Comparison of ENCODE assay signal across 9 mouse cellular contexts in genomic region chr14:8003093-8003670, GRCm38 (mm10). TPM values are rescaled to one million over a fixed set of nuclear protein-coding genes. Genes with fewer than 3 reads are reported as not detected.
DNase-seq lines count a peak whose midpoint lies in the region; ATAC-seq and TF ChIP-seq lines count a peak whose summit lies in the region.
"Had no signal": no experiment of that assay in that cellular context is flagged by ENCODE, and none has a peak within 500 bp of the region (broad histone marks: within the 10 kb centered on the region; RNA-seq: fewer than 3 reads in every experiment).

No protein-coding gene starts in this region.

- peak overlapping the region; percentile 70 for H3K9ac ChIP-seq in forebrain, embryonic 12.5 days
- peak overlapping the region; percentile 78 for H3K9ac ChIP-seq in heart, embryonic 16.5 days (ENCODE audit: low read length)
- H3K9ac ChIP-seq in stomach, postnatal 0 days (ENCODE audit: low read length): peak overlapping the region; percentile 63

- WGBS in forebrain, embryonic 12.5 days: under 1% methylated on average over 23 of the region's 23 CpGs
- under 1% methylated on average over 23 of the region's 23 CpGs for WGBS in heart, embryonic 16.5 days
- WGBS in stomach, postnatal 0 days: under 1% methylated on average over 23 of the region's 23 CpGs

- no peak for TF ChIP-seq EP300 in stomach, postnatal 0 days (optimal IDR thresholded peaks at IDR 0.05)

- intact Hi-C loops in left cerebral cortex, postnatal 10 days (cut with DNase I): loop anchor here (2.0 kb wide), 1 partner anchor 38 kb away; no protein-coding TSS in a partner anchor

- peak; percentile 61 for DNase-seq in embryo, embryonic 11 days
- no peak for DNase-seq in embryo, embryonic 10 days (ENCODE audit: low spot score)
- DNase-seq in adrenal gland, postnatal 25 days: peak; percentile 65
- peak; percentile 52 to 78 for DNase-seq in left cerebral cortex, postnatal 10 days (ENCODE audit: extremely low spot score in 1 of 2, low spot score in 2 of 2)
- DNase-seq in stomach, postnatal 0 days (ENCODE audit: low spot score): peak; percentile 41

- H3K27me3 ChIP-seq in forebrain, embryonic 12.5 days: peaks cover 39% of the 10 kb centered on the region
- peaks cover 12% of the 10 kb centered on the region; the same call in 1 of the 2 replicates for H3K27me3 ChIP-seq in heart, embryonic 16.5 days (ENCODE audit: control insufficient read depth, insufficient read depth, low read length)
- peaks cover 56% of the 10 kb centered on the region for H3K27me3 ChIP-seq in megakaryocyte, embryonic 14.5 days (replicated peaks)
- no peaks in the 10 kb centered on the region for H3K27me3 ChIP-seq in stomach, postnatal 0 days (ENCODE audit: control insufficient read depth, insufficient read depth, low read length)

- H3K4me1 ChIP-seq in forebrain, embryonic 12.5 days: peaks cover 15% of the 10 kb centered on the region
- peaks cover 15% of the 10 kb centered on the region for H3K4me1 ChIP-seq in heart, embryonic 16.5 days (ENCODE audit: control insufficient read depth, insufficient read depth, low read length)
- H3K4me1 ChIP-seq in megakaryocyte, embryonic 14.5 days: peaks cover 36% of the 10 kb centered on the region
- no peaks in the 10 kb centered on the region for H3K4me1 ChIP-seq in stomach, postnatal 0 days (replicated peaks; ENCODE audit: control insufficient read depth, insufficient read depth)

- no peaks in the 10 kb centered on the region for H3K9me3 ChIP-seq in forebrain, embryonic 12.5 days
- H3K9me3 ChIP-seq in heart, embryonic 16.5 days (replicated peaks; ENCODE audit: control insufficient read depth, low read length): no peaks in the 10 kb centered on the region
- H3K9me3 ChIP-seq in megakaryocyte, embryonic 14.5 days: no peaks in the 10 kb centered on the region
- H3K9me3 ChIP-seq in stomach, postnatal 0 days (ENCODE audit: control insufficient read depth, low read length): no peaks in the 10 kb centered on the region

- TF ChIP-seq CTCF in stomach, postnatal 0 days (IDR thresholded peaks at IDR 0.05; ENCODE audit: low read depth): no peak

- peak overlapping the region; percentile 64 for H3K4me3 ChIP-seq in forebrain, embryonic 12.5 days (replicated peaks)
- peak overlapping the region; percentile 86 for H3K4me3 ChIP-seq in heart, embryonic 16.5 days (ENCODE audit: low read length)
- peak overlapping the region; percentile 94 for H3K4me3 ChIP-seq in megakaryocyte, embryonic 14.5 days (replicated peaks)
- H3K4me3 ChIP-seq in stomach, postnatal 0 days (ENCODE audit: low read depth, low read length): peak overlapping the region; percentile 64

- peak; percentile 66 for ATAC-seq in forebrain, embryonic 12.5 days (ENCODE audit: low FRiP score)
- no peak for ATAC-seq in heart, embryonic 16.5 days (replicated peaks; ENCODE audit: extremely low read depth, insufficient read depth, low FRiP score)
- peak; percentile 36 for ATAC-seq in stomach, postnatal 0 days (ENCODE audit: low FRiP score, low TSS enrichment)

- H3K27ac ChIP-seq in forebrain, embryonic 12.5 days: peak overlapping the region; percentile 68
- 0 out of 2 replicates have a peak overlapping the region, but pooled peaks have one; percentile 13 for H3K27ac ChIP-seq in heart, embryonic 16.5 days (ENCODE audit: low read length)
- peak overlapping the region; percentile 67 for H3K27ac ChIP-seq in stomach, postnatal 0 days (replicated peaks)

- H3K4me2 ChIP-seq in forebrain, embryonic 12.5 days: peak overlapping the region; percentile 79
- H3K4me2 ChIP-seq in heart, embryonic 16.5 days (ENCODE audit: low read depth, low read length): peak overlapping the region; percentile 96
- peak overlapping the region; percentile 94 for H3K4me2 ChIP-seq in stomach, postnatal 0 days (replicated peaks; ENCODE audit: low read depth)

- H3K36me3 ChIP-seq in forebrain, embryonic 12.5 days (replicated peaks): no peaks in the 10 kb centered on the region
- H3K36me3 ChIP-seq in heart, embryonic 16.5 days (ENCODE audit: control insufficient read depth, insufficient read depth): no peaks in the 10 kb centered on the region
- H3K36me3 ChIP-seq in megakaryocyte, embryonic 14.5 days (replicated peaks; ENCODE audit: low read length): no peaks in the 10 kb centered on the region
- no peaks in the 10 kb centered on the region for H3K36me3 ChIP-seq in stomach, postnatal 0 days (ENCODE audit: control insufficient read depth, insufficient read depth, low read length)

RNA-seq across cellular contexts. Expression of gene Abhd6, which starts 0.5 kb away (rescaled TPM):
- 90.3 and 96.4 TPM in 2 replicates for total RNA-seq in adrenal gland, postnatal 25 days (2021)
- polyA plus RNA-seq in forebrain, embryonic 12.5 days (2016; fragmentation: Nextera tagmentation; extraction: Ambion mirVana): 18.8 and 21.4 TPM in 2 replicates
- 11.6 and 13.1 TPM in 2 replicates for polyA plus RNA-seq in heart, embryonic 16.5 days (2015; fragmentation: Nextera tagmentation; extraction: Ambion mirVana)
- 10 to 100 TPM; 51.8 to 52.3 TPM for total RNA-seq in left cerebral cortex, postnatal 10 days (2021)
- polyA plus RNA-seq in megakaryocyte, embryonic 14.5 days (2012; ENCODE audit: insufficient read depth, low replicate concordance): not detected in 2 replicates
- polyA plus RNA-seq in stomach, postnatal 0 days (2015; fragmentation: Nextera tagmentation; extraction: Ambion mirVana): 90.2 and 91.7 TPM in 2 replicates

RNA-seq across cellular contexts. Expression of gene Dnase1l3, which starts 8.8 kb away (rescaled TPM):
- total RNA-seq in adrenal gland, postnatal 25 days (2021): 0.33 and 0.39 TPM in 2 replicates
- polyA plus RNA-seq in forebrain, embryonic 12.5 days (2016; fragmentation: Nextera tagmentation; extraction: Ambion mirVana): not detected in 2 replicates
- 0.62 and 1.1 TPM in 2 replicates for polyA plus RNA-seq in heart, embryonic 16.5 days (2015; fragmentation: Nextera tagmentation; extraction: Ambion mirVana)
- not detected for total RNA-seq in left cerebral cortex, postnatal 10 days (2021)
- polyA plus RNA-seq in megakaryocyte, embryonic 14.5 days (2012; ENCODE audit: insufficient read depth, low replicate concordance): not detected in 2 replicates
- polyA plus RNA-seq in stomach, postnatal 0 days (2015; fragmentation: Nextera tagmentation; extraction: Ambion mirVana): 3.7 and 3.8 TPM in 2 replicates
- total RNA-seq: heart, postnatal 10 days had no signal

RNA-seq across cellular contexts. Expression of gene Gm45521, which starts 46.1 kb away (rescaled TPM):
- not detected in 2 replicates for total RNA-seq in adrenal gland, postnatal 25 days (2021)
- polyA plus RNA-seq in forebrain, embryonic 12.5 days (2016; fragmentation: Nextera tagmentation; extraction: Ambion mirVana): 0.42 TPM in 1 of 2 replicates, not detected in the other
- polyA plus RNA-seq in heart, embryonic 16.5 days (2015; fragmentation: Nextera tagmentation; extraction: Ambion mirVana): not detected in 2 replicates
- total RNA-seq in left cerebral cortex, postnatal 10 days (2021): under 1 TPM in 1 of 2 experiments, not detected in 1; 0.57 TPM
- not detected in 2 replicates for polyA plus RNA-seq in megakaryocyte, embryonic 14.5 days (2012; ENCODE audit: insufficient read depth, low replicate concordance)
- polyA plus RNA-seq in stomach, postnatal 0 days (2015; fragmentation: Nextera tagmentation; extraction: Ambion mirVana): not detected in 2 replicates
- total RNA-seq: heart, postnatal 10 days had no signal

Comparison
In these comparisons a context has a peak if more than half of its experiments do, and no peak if none do; other contexts are left out.
1. H3K27ac ChIP-seq: peak in every context shown above with its lines; median percentile 68 in forebrain, embryonic 12.5 days; 67 in stomach, postnatal 0 days; 13 in heart, embryonic 16.5 days.
2. RNA of gene Abhd6, which starts 0.5 kb away (polyA plus RNA-seq): 90.2 to 91.7 TPM in stomach, postnatal 0 days, 18.8 to 21.4 TPM in forebrain, embryonic 12.5 days and 11.6 to 13.1 TPM in heart, embryonic 16.5 days; not detected in megakaryocyte, embryonic 14.5 days; every median in the first group is over 10 times any median in the second.
3. Peak in every context shown above with its lines, with median percentiles within 50 percentile points of each other: H3K4me2 ChIP-seq, H3K4me3 ChIP-seq and H3K9ac ChIP-seq.